Mouse (Mus musculus) forebrain, embryonic 12.5 days (tissue): Measurements from ENCODE around the gene Lypd6b. TPM values are rescaled to one million over a fixed set of nuclear protein-coding genes. Genes with fewer than 3 reads are reported as not detected.

Experiments
- ATAC-seq: fragments of 200-750 bp; cut with Nextera tagmentation; 2 replicates; pipeline ENCODE4 v1.8.0; 2017; ENCODE audit warnings: moderate TSS enrichment; ENCODE audit not compliant: low FRiP score
- H3K27ac ChIP-seq: fragments of 300-500 bp; sonication (generic); 2 replicates; pipeline ENCODE4 v1.5.1; 2016; ENCODE audit warnings: mild to moderate bottlenecking
- H3K27me3 ChIP-seq: fragments of 300-500 bp; sonication (generic); 2 replicates; pipeline ENCODE4 v1.6.1; 2016; ENCODE audit warnings: mild to moderate bottlenecking
- H3K36me3 ChIP-seq: fragments of 300-500 bp; sonication (generic); replicated peaks from 2 replicates; pipeline ENCODE4 v1.6.1; 2016; ENCODE audit warnings: mild to moderate bottlenecking
- H3K4me1 ChIP-seq: fragments of 300-500 bp; sonication (generic); 2 replicates; pipeline ENCODE4 v1.6.1; 2016
- H3K4me2 ChIP-seq: fragments of 300-500 bp; sonication (generic); 2 replicates; pipeline ENCODE4 v1.6.1; 2016; ENCODE audit warnings: mild to moderate bottlenecking, moderate library complexity
- H3K4me3 ChIP-seq: fragments of 300-500 bp; sonication (generic); replicated peaks from 2 replicates; pipeline ENCODE4 v1.5.1; 2016; ENCODE audit warnings: mild to moderate bottlenecking
- H3K9ac ChIP-seq: fragments of 300-500 bp; sonication (generic); 2 replicates; pipeline ENCODE4 v1.6.1; 2016; ENCODE audit warnings: mild to moderate bottlenecking
- H3K9me3 ChIP-seq: fragments of 300-500 bp; sonication (generic); 2 replicates; pipeline ENCODE4 v1.6.1; 2016
- WGBS: fragments of 180-500 bp; shearing (Covaris S2); methylation state at CpG from one replicate; pipeline ENCODE4 v1.1.7; 2016; 5-methylcytosine and 5-hydroxymethylcytosine counted together
- polyA plus RNA-seq: library from polyadenylated mRNA; unstranded; fragments of >200 nt; fragmentation: Nextera tagmentation; extraction: Ambion mirVana; gene quantifications from 2 replicates; pipeline ENCODE4 v1.2.1, GENCODE M21; 2016

Lypd6b gene
- polyA plus RNA-seq, 1 experiment from 2014 or later = 2.3 TPM

GRCm38 (mm10) chr2:49983021-49983420, 195.5 kb downstream of the Lypd6b start:
- Histone ChIP-seq H3K4me3 (no peak overlapping the region), H3K9ac (no peak overlapping the region), H3K27ac (no peak overlapping the region), H3K36me3 (no peaks in the 10 kb centered on the region), H3K9me3 (no peaks in the 10 kb centered on the region), H3K4me2 (no peak overlapping the region), H3K4me1 (no peaks in the 10 kb centered on the region), H3K27me3 (no peaks in the 10 kb centered on the region)
- WGBS = 80% methylated on average over 5 of the region's 5 CpGs
- no peak for ATAC-seq

GRCm38 (mm10) chr2:49984780-49985179, 197.3 kb downstream of the Lypd6b start:
- 63% methylated on average over 3 of the region's 3 CpGs for WGBS
- no peaks in the 10 kb centered on the region for H3K36me3 ChIP-seq
- H3K9me3 ChIP-seq = no peaks in the 10 kb centered on the region
- no peak overlapping the region for H3K4me3 ChIP-seq
- H3K4me1 ChIP-seq = no peaks in the 10 kb centered on the region
- no peak overlapping the region for H3K4me2 ChIP-seq
- no peaks in the 10 kb centered on the region for H3K27me3 ChIP-seq
- H3K27ac ChIP-seq = no peak overlapping the region
- no peak for ATAC-seq
- H3K9ac ChIP-seq = no peak overlapping the region

- Histone ChIP-seq H3K36me3 (no peaks in the 10 kb centered on the region), H3K27me3 (no peaks in the 10 kb centered on the region), H3K27ac (no peak overlapping the region), H3K4me3 (no peak overlapping the region), H3K9me3 (no peaks in the 10 kb centered on the region), H3K4me1 (no peaks in the 10 kb centered on the region), H3K9ac (no peak overlapping the region), H3K4me2 (no peak overlapping the region)
- 93% methylated on average over 4 of the region's 4 CpGs for WGBS
- no peak for ATAC-seq
These were observed 208.4 kb downstream of the Lypd6b start for GRCm38 (mm10) chr2:49995841-49996240.

GRCm38 (mm10) chr2:49997216-49997615, 209.7 kb downstream of the Lypd6b start:
- no peaks in the 10 kb centered on the region for H3K27me3 ChIP-seq
- no peak overlapping the region for H3K27ac ChIP-seq
- no peak overlapping the region for H3K4me2 ChIP-seq
- H3K36me3 ChIP-seq = no peaks in the 10 kb centered on the region
- H3K4me3 ChIP-seq = no peak overlapping the region
- 87% methylated on average over 1 of the region's 1 CpGs for WGBS
- no peak for ATAC-seq
- H3K9me3 ChIP-seq = no peaks in the 10 kb centered on the region
- H3K4me1 ChIP-seq = no peaks in the 10 kb centered on the region
- H3K9ac ChIP-seq = no peak overlapping the region

Other genes with a start within 250 kb of the Lypd6b start
- 135 and 149 TPM in 2 replicates for gene Kif5c, start 168.4 kb upstream of the Lypd6b start, polyA plus RNA-seq